Mouse (Mus musculus): ENCODE data around the gene Krcc1.
A peak's percentile ranks its signal among the peaks of the same experiment; 100 is the strongest.
"Not testable (repeated sequence)": the region's sequence is repeated elsewhere in the genome, so short reads cannot be mapped to it uniquely, and the experiment has no call there.

Gene Krcc1

DNA sequence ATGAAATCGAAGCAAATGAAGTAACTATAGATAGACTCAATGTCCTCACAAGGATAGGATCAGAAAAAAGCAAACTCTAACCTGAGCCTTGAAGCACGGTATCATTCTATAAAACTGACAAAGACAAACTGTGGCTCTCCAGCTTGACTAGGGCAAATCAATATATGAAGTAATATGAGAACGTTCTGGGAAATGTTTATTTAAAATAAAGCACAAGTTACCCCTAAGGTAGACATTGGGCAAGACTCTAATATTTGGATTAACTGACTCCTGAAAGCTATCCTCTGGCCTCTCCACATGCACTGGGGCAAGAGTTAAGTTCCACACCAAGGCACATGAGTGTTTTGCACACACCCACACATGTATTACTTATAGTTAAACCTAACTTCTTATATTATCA, 10.4 kb upstream of the Krcc1 start:
- DNase-seq (ENCODE audit: low spot score in 2 of 2): no peak

DNA sequence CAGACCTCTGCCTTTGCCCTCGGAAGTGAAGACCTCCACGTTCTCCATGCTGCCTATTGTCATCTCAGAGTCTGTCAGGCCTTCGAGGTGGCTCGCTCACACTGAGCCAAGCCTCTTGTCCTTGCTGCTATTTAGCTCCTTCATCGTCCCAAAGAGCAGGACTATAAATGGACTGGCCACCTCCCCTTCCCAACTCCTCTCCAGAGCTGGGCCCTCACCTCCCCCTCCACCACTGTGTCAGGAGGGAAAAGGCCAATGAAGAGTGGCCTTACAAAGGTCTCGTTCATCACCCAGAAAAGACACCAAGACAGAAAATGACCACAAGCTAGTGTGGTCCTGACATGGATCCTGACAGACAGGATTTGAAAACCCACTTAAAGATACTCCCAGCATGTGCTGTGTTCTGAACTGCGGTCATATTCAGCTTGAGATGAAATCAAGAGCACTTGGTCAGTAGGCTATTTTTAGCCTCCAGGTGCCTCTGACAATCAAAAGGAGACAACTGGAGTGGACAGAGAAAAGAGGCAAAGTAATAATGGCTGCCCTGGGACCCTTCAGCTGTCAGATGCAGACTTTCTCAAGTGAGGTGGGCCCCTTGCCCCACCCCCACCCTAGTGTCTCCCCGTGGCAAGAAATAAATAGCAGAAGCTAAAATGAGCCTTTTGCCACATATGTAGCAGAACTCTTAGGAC, 9.2 kb upstream of the Krcc1 start:
- DNase-seq (ENCODE audit: low spot score in 2 of 2): no peak

DNA sequence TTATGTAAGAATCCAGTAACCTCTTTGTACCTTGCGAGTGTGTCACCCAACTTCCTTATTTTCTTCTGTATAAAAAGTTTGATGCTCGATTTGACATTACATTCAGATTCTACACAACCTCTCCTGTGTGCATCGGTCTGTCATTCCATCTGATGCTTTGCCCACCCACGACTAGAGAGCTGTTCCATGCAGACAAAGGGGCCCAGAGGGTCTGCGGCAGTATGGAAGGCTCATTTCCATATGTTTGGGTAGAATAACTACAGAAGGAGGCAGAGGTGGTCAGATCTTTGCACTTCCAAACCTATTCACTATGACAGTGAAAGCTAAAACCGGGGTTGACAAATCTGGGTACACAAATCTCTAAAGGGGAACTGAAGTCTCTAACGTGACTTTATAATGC, 3.9 kb upstream of the Krcc1 start:
- DNase-seq (ENCODE audit: low spot score in 2 of 2): not testable (repeated sequence)

DNA sequence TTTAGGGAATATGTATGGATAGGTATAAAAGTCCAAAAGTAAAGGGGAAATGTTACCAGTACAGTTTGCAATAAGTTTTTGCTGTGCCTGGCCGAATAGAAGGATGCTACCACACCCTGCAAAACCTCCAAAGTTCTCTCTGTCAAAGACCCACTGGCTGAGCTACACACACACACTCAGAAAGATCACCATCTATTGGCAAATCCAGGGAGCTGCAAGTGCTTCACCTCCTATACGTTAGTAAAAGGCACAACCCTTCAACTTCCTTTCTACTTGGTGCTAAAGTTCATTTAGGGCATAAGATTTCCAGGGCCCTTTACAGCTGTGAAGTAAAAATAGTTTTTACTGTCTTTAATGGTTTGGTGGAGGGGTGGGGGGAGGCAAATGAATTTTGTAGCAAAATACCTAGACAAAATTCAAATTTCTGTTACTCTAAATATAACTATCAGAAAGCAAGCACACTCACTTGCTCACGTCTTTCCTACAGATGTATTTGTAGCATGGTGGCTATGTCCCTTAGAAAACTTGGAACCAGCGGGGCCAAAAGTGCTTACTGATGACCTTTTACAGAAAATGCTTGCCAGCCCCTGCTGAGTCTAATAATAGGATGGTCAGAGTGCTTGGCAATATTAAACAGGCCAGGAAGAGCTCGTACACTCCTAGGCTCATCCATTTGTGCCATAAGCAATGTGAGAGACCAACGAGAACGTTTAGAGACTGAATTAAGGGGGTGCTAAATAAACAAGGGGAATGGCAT, 2.4 kb upstream of the Krcc1 start:
- DNase-seq (ENCODE audit: low spot score in 2 of 2): no peak

DNA sequence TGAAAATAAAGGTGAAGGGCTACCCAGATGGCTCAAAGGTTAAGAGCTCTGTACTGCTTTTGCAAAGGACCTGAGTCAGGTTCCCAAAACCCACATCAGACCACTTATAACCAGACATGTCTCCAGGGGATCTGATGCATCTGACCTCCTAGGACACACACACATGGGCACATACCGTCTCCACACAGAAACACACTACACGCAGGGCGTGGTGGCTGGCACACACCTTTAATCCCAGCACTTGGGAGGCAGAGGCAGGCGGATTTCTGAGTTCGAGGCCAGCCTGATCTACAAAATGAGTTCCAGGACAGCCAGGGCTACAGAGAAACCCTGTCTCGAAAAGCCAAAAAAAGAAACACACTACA, 1.8 kb upstream of the Krcc1 start:
- not testable (repeated sequence) for DNase-seq (ENCODE audit: low spot score in 2 of 2)

DNA sequence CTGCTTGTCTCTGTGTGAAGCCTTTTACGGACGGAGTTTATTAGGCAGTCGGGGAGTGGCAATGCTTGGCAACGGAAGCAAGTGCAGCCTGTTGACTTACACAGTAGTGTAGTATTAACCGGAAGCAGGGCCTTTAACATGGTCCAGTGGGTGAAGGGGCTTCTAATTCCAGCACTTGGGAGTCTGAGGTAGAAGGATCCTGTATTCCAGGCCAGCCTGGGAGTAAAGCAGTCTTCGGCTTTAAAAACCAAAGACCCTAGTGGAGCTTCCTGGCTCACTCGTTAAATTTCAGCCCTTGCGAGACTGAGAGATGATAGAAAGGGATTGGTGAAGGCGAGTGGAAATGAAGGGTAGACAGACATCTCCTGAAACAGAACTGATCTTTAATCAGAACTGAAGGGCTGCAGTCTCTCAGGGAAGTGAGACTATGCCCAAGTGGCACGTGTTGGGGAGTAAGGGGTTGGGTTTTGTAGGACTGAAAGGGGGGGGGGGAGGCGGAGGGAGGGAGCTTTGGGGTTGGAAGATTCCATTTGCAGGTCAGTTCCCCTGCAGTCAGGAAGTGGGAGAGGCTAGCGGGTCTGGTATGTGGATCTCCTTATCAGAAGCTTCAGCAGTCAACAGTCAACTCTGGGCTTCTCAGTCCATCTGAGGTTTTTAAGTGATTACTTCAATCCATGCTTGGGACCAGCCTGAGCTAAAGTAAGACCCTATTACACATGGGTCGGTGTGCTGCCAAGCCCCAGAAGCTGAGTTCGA, 998 bp upstream of the Krcc1 start:
- peak; percentile 25 to 28 for DNase-seq (ENCODE audit: low spot score in 2 of 2)

DNA sequence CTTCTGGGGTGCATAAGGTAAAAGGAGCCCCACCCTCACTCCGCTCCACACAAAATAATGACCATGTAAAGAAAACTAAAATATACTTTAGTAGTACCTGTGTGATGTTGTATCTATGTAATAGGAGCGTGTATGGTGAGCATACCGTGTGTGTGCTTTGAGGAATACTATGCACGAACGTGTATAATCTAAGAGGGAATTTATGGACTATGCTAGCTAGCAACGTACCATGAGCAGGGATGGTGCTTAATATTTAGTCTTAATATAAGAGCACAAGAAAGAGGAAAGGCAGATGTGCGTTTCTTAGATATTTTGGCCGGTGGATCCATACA, 454 bp upstream of the Krcc1 start:
- DNase-seq (ENCODE audit: low spot score in 2 of 2): no peak

DNA sequence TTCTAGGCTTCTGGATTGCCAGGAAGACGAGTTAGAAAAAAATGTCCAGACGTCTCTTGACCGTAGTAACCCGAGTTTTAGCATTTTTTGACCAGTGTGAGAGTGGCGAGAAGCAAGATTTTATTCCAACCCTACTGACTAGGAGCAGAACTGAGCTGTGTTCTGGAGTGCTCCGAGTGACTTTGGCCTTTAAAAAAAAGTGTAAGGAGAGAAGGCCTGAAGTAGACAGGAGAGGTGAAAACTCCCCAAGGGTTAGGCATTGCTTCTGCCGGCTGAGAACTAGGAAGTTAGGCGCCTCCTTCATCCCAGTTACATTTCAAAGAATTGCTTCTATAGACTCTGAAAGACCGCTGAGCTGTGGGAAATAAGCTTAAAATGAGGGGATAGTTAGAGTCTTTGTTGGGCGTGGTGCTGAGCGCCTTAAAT, 852 bp downstream of the Krcc1 start:
- DNase-seq (ENCODE audit: low spot score in 2 of 2): no peak

DNA sequence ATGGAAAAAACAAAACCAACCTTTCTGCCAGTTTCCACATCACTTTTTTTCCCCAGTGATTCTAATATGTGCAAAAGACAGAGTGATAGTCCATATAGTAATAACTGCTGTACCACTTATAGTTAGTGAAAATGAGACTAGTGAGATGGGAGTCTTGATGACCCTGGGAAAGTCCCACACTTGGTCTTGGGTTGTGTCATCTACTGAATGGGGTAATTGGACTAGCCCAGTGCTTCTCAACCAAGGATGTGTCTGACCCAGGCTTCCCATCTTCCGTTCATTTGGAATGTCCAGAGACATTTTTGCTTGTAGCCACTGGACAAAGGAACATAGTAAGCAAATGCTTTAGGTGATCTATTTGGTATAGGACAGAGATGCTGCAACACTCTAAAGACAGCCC, 2.2 kb downstream of the Krcc1 start:
- no peak for DNase-seq (ENCODE audit: low spot score in 2 of 2)

DNA sequence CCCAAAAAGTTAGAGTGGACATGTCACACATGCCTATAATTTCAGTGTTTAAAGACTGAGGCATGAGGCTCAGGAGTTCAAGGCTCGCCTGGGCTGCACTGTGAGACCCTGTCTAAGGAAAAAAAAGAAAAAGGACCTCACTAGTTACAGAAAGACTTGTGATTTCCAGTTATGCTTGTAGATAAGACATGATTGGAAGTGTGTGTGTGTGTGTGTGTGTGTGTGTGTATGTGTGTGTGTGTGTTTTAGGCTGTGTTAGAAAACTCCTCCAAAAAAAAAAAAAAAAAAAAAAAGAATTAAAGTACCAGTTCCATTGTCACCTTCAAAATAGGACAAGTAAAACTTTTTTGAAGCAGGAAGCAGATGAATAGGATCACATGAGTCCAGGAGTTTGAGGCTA, 3.1 kb downstream of the Krcc1 start:
- no peak for DNase-seq (ENCODE audit: low spot score in 2 of 2)

DNA sequence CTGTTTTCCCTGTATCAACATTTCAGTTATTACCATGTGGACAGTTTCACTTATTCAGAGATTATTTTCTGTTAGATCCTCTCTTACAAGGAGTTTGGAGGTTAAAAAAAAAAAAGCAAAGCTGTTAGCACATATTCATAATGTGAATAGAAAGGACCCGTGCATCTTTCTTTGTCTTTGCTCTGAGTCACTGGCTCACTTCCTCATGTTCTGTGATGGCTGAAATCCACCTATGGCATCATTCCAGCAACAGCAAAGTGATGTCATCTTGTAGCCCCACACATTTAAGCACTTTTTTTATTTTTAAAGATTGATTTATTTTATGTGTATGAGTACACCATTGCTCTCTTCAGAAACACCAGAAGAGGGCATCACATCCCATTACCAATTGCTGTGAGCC, 7.9 kb downstream of the Krcc1 start:
- no peak for DNase-seq (ENCODE audit: low spot score in 2 of 2)

DNA sequence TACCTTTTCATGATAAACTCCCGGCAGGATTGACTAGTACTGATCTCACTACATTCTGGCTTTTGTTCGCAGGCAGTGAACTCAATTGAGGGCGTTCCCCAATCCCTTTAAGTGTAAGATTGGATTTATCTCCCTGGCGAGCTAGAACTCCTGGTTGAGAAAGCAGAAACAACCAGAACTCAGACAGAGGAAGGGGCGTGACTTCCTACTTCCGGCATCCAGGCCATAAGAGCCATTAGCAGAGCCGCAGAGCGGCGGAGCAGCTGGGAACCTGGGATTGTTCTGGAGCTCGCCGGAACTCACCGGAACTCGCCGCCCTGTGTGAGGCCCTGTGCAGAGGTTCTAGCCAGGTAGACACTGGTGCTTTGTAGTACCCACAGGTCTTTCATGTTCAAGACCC, 22.0 kb downstream of the Krcc1 start:
- no peak for DNase-seq (ENCODE audit: low spot score in 2 of 2)

DNA sequence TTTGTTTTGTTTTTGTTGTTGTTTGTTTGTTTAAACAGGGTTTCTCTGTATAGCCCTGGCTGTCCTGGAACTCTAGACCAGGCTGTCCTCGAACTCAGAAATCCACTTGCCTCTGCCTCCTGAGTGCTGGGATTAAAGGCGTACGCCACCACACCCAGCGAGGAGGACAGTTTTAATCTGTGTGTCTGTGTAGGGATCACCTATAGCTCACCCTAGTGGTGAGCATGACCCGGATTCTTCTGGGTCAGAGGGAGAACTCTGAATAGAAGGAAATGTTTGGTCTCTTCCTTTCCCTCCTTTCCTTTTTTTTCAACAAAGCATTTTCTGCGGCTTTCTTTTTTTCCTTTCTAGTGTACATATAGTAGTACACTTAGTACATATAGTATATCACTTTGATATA, 23.8 kb downstream of the Krcc1 start:
- DNase-seq (ENCODE audit: low spot score in 2 of 2): no peak

DNA sequence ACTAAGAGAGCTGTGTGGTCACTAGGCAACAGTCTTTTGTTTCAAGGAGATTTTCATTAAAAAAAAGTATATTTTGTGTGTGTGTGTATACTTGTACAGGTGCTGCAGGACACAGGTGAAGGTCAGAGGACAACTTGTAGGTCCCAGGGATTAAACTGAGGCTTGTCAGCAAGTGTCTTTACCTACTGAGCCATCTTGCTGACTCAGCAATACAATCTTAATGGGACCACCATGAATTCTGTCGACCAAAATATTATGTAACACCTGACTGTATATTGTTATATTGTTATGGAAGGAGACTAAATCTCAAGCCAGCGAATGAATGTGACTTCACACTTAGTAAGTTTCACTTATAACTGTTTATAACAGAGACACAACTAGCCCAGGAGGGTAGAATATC, 26.6 kb downstream of the Krcc1 start:
- no peak for DNase-seq (ENCODE audit: low spot score in 2 of 2)

DNA sequence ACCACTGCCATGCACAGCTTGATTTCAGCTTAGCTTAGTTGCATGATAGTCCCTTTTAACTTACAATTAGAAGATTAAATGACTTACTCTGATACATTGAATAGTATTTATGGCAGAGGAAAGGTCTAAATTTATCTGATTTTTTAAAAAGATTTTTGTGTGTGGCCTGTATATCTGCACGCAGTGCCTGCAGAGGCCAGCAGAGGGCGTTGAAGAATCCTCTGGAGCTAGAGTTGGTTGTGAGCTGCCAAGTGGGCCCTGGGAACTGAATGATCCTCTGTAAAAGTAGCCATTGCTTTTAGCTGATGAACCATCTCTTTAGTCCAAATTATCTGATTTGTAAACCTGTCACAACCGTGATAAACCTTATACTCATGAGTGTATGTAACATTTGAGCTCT, 27.3 kb downstream of the Krcc1 start:
- no peak for DNase-seq (ENCODE audit: low spot score in 2 of 2)

DNA sequence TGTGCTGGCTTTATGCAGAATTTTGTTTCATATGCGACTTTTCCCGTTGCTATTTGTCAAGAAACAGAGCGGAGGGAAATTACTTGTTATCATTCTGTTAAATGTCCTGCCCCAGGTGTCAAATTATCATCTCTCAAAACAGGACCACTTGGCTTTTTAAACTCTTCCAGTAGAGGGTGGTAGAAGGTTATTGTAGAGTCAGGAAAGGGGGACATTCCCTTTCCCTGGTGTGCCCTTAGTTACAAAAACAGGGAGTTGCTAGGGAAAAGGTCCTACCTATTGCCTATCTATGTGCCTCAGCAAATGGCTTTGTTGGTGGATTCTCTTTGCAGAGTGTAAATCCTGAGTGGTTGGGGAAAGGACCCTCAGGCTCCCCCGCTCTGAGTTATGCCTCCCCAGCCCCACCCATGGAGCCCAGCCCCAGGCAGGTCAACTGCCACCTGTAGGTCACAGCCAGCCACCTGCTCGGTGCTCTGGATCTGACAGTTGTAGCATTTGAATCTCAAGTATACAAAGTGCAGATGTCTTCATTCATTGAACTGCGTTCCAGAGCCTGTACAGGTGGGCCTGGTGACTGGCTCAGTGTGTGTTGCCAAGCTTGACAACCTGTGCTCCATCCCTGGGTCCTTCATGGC, 30.7 kb downstream of the Krcc1 start:
- DNase-seq (ENCODE audit: low spot score in 2 of 2): no peak

DNA sequence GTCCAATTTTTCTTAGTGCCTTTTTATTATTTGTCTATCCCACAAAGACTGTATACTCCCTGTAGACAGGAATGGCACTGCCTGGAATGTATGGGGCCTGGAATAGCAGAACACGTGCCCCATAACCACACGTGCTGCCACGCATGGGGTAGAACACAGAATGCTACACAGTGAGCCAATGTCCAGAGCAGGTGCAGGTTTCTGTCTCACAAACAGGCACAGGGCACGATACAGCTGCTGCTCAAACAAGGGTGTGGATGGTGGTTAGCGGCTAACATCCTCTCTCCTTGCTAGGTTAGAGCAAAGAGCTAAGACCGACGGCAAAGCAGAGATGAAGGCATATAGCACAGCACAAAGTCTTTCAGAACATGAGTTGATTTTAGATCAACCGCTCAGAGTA, 36.0 kb downstream of the Krcc1 start:
- DNase-seq (ENCODE audit: low spot score in 2 of 2): no peak

DNA sequence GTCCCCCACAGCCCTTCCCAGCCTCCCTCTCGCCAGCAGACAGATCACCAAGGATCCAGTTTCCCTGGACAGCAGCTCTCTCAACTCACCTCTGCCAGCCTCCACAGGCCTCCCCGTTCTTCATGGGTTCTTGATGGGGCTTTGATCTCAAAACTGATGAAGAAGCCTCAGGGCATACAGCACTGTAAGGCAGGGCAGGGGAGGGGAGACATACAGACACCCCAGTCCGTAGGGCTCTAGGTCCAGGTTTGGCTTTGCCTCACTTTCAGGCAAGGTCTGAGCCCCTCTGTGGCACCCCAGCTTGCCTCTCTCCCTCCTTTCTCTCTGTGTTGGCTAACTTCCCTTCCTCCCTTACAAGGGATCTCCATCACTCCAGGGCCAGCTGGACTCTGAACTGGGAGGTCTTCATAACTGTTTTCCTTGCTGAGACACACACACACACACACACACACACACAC, 50.4 kb downstream of the Krcc1 start, which contains the start of gene Smyd1:
Smyd1 (minus strand) TSS at position 408 of the 458 bp plus-strand sequence.
- no peak for DNase-seq (ENCODE audit: low spot score in 2 of 2)

DNA sequence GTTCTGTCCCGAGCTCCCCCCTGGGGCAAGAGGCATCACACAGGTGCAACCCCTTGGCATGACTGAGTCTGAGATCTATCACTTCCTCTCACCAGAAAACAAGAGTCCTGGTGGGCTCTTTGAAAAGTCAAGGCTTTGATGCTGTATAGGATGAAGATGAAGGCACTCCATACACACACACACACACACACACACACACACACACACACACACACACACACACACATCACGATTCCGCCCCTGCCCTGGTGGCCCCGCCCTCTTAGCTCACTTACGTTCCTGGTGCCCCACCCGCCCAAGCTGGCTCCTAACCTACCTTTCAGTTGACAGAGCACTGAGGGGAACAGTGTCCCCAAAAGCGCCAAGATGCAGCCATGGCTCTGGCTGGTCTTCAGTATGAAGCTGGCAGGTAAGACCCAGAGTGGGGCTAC, 51.0 kb downstream of the Krcc1 start, which contains the start of gene Cd8b1:
Cd8b1 (plus strand) TSS at position 298 of the 431 bp plus-strand sequence.
- no peak for DNase-seq (ENCODE audit: low spot score in 2 of 2)

DNA sequence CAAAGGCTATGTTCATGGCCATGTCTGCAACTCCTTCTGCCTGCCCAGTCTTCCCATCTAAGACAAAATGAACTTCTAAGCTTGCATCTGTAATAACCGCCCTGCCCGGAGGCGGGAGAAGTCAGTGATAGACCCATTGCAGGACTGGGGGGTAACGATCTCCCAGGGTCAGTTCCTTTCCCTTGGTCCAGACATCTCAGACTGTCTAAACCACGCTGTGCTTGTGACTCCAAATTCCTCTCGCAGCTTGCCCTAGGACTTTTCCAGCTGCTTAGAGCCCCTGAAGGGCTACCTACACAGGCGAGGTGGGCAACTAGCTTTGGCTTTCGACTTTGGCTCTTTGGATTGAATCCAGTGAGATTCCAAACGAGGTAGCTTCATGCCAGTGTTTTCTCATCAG, 53.3 kb downstream of the Krcc1 start:
- DNase-seq (ENCODE audit: low spot score in 2 of 2): no peak

DNA sequence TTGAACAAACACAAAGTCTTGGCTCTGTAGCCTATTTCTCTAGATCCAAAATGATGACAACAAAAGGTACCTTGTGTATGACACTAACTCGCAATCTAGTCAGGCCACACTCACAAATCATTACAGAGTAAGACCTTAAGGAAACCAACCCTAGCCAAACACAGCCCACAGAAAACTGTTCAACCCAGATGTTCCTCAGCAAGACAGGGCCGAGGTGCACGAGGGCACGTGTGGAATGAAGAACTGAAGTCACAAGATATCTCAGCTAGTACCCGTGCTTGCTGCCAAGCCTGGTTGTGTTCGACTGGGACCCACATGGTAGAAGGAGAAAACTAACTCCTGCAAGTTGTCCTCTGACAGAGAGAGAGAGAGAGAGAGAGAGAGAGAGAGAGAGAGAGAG, 58.4 kb downstream of the Krcc1 start:
- DNase-seq (ENCODE audit: low spot score in 2 of 2): no peak

DNA sequence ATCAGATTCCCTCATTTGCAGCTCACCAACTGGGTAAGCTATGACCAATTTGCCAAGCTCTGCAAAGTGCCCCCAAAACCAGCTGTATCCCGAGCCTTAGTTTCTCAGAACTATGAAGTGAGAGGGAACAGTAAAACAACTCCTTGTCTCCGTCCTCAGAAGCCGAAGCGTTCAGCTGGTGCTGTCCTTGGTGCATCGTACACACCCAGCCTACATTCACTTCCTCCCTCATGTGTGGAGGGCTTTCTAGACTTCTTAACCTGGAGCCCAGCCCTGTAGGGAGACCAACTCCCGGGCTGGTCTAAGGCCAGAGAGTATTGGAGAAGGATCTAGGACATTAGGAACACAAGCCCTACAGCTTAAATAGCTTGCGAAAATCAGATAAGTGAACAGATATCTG, 59.0 kb downstream of the Krcc1 start:
- no peak for DNase-seq (ENCODE audit: low spot score in 2 of 2)
